Mouse (Mus musculus) C2C12 (cell line): ENCODE measurements around the gene Dnah5.

Experiments
- CEBPB ChIP-seq: IDR thresholded peaks from one replicate; pipeline ENCODE4 v1.6.1; 2011; ENCODE audit warnings: low read depth, mild to moderate bottlenecking, control low read depth, moderate library complexity
- CTCF ChIP-seq: IDR thresholded peaks from one replicate; pipeline ENCODE4 v1.5.1; 2011; ENCODE audit not compliant: control insufficient read depth, insufficient read depth, insufficient read length
- MAX ChIP-seq: IDR thresholded peaks from one replicate; pipeline ENCODE4 v1.6.1; 2011; ENCODE audit warnings: mild to moderate bottlenecking, control low read depth

DNA sequence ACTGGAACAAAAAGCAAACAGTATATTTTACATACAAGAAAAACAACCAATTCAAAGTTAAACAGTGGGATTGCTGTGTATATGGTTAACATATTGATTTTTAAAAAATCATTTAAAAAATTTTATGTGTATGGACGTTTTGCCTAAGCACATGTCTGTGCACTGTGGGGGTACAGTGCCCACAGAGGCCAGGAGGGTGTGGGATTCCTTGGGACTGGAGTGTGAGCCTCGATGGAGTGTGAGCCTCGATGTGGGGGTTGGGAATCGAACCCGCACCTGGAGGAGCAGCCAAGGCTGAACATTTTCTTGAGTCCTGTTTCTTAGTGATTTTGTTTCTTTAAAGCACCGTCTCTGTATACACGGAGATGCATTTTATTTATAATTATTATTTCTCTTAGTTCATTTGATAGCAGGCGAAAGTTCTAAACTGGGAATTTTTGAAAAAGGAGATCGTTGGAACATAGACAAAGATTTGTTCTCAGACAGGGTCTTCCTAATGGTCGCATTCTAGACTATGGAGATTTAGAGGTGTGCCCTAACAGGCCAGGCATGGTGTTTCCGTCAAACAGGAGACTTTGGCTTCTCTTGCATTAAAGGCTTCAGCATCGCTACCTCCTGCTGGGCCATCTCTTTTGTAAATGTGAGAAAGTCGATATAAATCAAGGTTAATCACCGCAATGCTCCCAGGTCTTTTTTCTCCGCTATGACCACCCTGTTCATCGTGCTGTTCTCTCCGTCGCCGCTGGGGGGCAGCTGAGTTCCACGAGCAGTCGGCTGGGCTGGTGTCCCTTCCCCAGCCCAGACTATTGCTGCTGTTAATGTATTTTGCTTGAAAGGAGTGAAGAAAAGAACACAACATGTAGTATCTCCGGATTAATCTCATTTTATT lies 15.8 kb upstream of the Dnah5 start:
- TF ChIP-seq CTCF (peak; percentile 93), MAX (no peak), CEBPB (no peak)
